Mouse (Mus musculus) hindbrain, embryonic 10.5 days (tissue): ENCODE data around the gene Aktip. TPM values are rescaled to one million over a fixed set of nuclear protein-coding genes. Genes with fewer than 3 reads are reported as not detected.

Experiments
- DNase-seq: peaks from one replicate; pipeline ENCODE4 v3.0.0-alpha.2; 2017; ENCODE audit warnings: low spot score
- H3K27ac ChIP-seq: fragments of 300-500 bp; sonication (generic); 2 replicates; pipeline ENCODE4 v1.5.1; 2016; ENCODE audit warnings: mild to moderate bottlenecking, moderate library complexity
- H3K27me3 ChIP-seq: fragments of 300-500 bp; sonication (generic); 2 replicates; pipeline ENCODE4 v1.6.1; 2016; ENCODE audit warnings: mild to moderate bottlenecking; ENCODE audit not compliant: poor library complexity, insufficient read depth, severe bottlenecking
- H3K36me3 ChIP-seq: fragments of 300-500 bp; sonication (generic); 2 replicates; pipeline ENCODE4 v1.6.1; 2016; ENCODE audit warnings: mild to moderate bottlenecking, moderate library complexity
- H3K4me1 ChIP-seq: fragments of 300-500 bp; sonication (generic); replicated peaks from 2 replicates; pipeline ENCODE4 v1.6.1; 2016; ENCODE audit warnings: mild to moderate bottlenecking
- H3K4me3 ChIP-seq: fragments of 300-500 bp; sonication (generic); 2 replicates; pipeline ENCODE4 v1.5.1; 2016; ENCODE audit warnings: mild to moderate bottlenecking, moderate library complexity
- H3K9me3 ChIP-seq: fragments of 300-500 bp; sonication (generic); 2 replicates; pipeline ENCODE4 v1.6.1; 2016; ENCODE audit warnings: mild to moderate bottlenecking, moderate library complexity
- WGBS: fragments of 180-500 bp; shearing (Covaris S2); methylation state at CpG from one replicate; pipeline ENCODE4 v1.1.7; 2016; 5-methylcytosine and 5-hydroxymethylcytosine counted together
- polyA plus RNA-seq: library from polyadenylated mRNA; unstranded; fragments of >200 nt; fragmentation: Nextera tagmentation; extraction: Ambion mirVana; gene quantifications from 2 replicates; pipeline ENCODE4 v1.2.1, GENCODE M21; 2016

The Aktip gene
- polyA plus RNA-seq: 72.3 and 82.4 TPM in 2 replicates

DNA sequence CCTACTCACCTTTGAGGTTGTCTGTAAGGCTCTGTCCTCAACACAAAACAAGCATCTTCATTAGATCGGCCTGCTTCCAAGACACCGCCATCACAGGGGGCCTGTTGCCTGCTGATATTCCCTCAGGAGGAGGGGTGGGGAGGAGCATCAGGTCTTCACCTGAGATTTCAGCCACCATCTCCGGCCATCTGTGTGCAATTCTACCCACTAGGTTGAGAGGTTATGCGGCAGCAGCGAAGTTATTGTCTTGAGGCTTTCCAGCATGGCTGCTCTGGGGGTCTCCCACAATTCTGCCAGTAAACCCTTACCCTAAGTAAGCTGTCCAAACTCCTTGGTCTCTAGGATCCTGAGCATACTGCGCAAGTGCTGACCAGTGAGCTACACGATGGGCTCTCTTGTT is at the start of gene Aktip:
TSS of gene Aktip (minus strand) at position 101 of the 400 bp plus-strand sequence.
- Histone ChIP-seq H3K9me3 (no peaks in the 10 kb centered on the region), H3K4me1 (no peaks in the 10 kb centered on the region), H3K36me3 (no peaks in the 10 kb centered on the region), H3K27me3 (peaks cover 4% of the 10 kb centered on the region; the same call in 1 of the 2 replicates), H3K27ac (no peak within 1 kb of the TSS), H3K4me3 (no peak within 1 kb of the TSS)
- DNase-seq: no peak
- WGBS: 92% methylated on average over 7 of the region's 7 CpGs

DNA sequence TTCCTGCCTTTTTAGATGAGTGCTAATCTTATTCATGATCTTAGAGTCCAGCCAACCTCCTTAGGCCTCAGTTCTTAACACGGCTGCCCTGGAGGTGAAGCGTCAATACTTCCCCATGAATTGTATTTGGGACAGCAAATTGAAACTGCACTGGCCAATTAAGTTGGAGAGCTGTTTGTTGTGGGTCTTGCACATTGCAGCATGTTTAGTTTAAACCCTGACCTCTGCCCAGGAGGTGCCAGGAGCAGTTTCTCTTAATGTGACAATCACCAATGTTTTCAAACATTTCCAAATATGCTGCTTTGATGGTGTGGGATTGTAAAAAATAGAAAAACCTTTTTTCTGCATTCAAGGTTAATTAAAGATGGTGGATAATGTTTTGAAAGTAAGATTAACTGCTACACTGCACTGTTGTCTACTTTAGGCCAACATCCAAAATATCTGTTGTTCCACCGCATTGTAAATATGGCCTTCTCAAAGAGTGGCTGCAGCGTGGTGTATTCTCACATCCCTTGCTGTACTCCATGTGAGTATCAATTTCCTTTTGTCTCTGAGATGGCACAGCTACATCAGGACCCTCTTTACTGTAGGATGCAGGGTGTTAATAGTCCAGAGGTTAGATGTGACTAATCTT is 46.2 kb upstream of the Aktip start:
- DNase-seq: no peak
- Histone ChIP-seq H3K36me3 (peaks cover 15% of the 10 kb centered on the region), H3K27ac (no peak overlapping the region), H3K4me1 (peaks cover 5% of the 10 kb centered on the region; the same call in 1 of the 2 replicates), H3K27me3 (no peaks in the 10 kb centered on the region), H3K9me3 (no peaks in the 10 kb centered on the region), H3K4me3 (no peak overlapping the region)
- 71% methylated on average over 4 of the region's 4 CpGs for WGBS

DNA sequence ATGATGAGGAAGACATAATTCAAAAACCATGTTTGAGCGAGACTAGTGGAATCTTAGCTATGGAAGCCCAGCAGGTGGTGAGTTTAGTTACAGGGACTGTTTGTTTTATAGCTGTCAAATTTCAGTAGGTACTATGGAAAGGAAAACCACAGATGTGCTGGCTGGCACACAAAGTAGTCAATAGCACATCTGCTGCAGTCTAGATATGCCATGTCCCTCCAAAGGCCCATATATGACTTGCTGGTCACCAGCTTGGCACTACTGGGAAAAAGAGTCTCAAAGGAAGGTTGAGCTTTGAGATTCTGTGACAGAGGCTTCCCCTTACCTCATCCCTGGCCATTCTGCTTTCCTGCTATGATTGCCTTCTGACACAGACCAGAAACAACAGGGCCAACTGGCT is 42.9 kb upstream of the Aktip start:
- Histone ChIP-seq H3K27ac (no peak overlapping the region), H3K9me3 (no peaks in the 10 kb centered on the region), H3K4me1 (peaks cover 5% of the 10 kb centered on the region; the same call in 1 of the 2 replicates), H3K27me3 (no peaks in the 10 kb centered on the region), H3K36me3 (no peaks in the 10 kb centered on the region; the same call in 1 of the 2 replicates), H3K4me3 (no peak overlapping the region)
- WGBS: 72% methylated on average over 1 of the region's 1 CpGs
- DNase-seq: no peak

DNA sequence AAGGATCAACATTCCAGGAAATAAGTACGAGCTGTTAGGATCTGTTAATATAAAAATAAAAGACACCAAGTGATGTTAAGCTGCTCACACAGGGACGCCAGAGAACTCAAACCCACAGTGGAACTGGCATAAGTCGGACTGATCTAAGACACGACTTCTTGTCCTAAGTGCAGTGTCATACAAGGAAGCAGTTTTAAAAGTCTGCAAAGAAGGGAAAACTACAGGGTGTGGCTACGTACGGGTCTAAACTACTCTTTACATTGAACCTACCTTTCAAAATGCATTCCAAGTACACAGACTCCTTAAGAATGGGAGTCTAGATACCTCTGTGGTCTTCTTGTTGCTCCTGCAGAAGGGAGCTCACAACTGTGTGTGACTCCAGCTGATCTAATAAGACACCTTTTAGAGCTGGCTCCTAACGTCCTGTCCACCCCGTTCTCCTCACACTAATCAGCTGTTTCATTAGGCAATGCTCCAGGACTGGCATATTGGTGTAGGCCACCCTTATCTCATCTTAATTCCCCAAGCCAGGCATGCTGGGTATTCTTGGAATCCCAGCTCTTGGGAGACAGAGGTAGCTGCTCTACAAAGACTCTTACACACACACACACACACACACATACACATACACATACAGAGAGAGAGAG is 42.2 kb upstream of the Aktip start:
- H3K27me3 ChIP-seq: no peaks in the 10 kb centered on the region
- peaks cover 7% of the 10 kb centered on the region; the same call in 1 of the 2 replicates for H3K4me1 ChIP-seq
- H3K27ac ChIP-seq: no peak overlapping the region
- DNase-seq: no peak
- H3K36me3 ChIP-seq: no peaks in the 10 kb centered on the region
- H3K9me3 ChIP-seq: no peaks in the 10 kb centered on the region
- WGBS: 88% methylated on average over 8 of the region's 8 CpGs
- H3K4me3 ChIP-seq: no peak overlapping the region

DNA sequence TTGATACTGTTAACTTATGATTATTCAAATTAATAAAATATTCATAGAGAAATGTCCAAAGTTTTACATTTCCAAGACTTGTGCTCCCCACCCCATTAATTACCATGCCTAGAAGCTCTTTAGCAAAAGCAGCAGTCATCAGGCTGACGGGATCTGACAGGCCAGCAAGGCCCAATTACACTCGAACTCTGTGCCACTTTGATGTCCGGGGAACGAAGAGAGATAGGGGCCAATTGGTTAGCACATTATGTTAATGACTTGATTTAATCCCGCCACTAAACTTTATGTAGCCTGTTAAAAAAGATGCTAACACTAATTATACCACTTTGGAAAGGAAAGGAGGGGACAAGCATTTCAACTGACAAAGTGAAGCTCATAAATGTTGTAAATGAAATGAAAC is 41.6 kb upstream of the Aktip start:
- Histone ChIP-seq H3K4me3 (no peak overlapping the region), H3K36me3 (no peaks in the 10 kb centered on the region), H3K27me3 (no peaks in the 10 kb centered on the region), H3K9me3 (no peaks in the 10 kb centered on the region), H3K27ac (no peak overlapping the region), H3K4me1 (peaks cover 7% of the 10 kb centered on the region; the same call in 1 of the 2 replicates)
- DNase-seq: no peak
- 82% methylated on average over 5 of the region's 5 CpGs for WGBS

DNA sequence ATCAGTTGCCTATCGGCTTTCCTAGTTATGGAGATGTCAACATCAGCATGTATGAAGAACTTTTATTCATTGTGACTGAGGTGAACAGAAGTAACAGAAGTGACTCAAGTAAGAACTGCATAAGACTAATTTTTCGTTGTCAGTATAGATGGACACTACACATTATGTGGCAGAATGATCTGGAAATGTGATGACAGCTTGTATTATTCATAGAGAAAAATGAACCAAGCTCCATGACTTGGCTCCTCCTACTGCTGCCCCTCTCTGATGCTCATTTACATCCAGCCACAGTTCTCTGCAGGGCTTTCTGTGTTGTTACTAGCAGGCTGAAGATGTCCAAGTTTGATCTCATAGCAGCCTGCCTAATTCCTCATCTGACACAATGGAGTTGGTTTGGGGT is 37.4 kb upstream of the Aktip start:
- H3K4me1 ChIP-seq: 0 out of 2 replicates have a peak, but pooled peaks cover 3% of the 10 kb centered on the region
- H3K9me3 ChIP-seq: no peaks in the 10 kb centered on the region
- no peaks in the 10 kb centered on the region for H3K27me3 ChIP-seq
- no peak overlapping the region for H3K27ac ChIP-seq
- DNase-seq: no peak
- H3K36me3 ChIP-seq: peaks cover 5% of the 10 kb centered on the region
- WGBS: 85% methylated on average over 2 of the region's 2 CpGs
- H3K4me3 ChIP-seq: no peak overlapping the region

DNA sequence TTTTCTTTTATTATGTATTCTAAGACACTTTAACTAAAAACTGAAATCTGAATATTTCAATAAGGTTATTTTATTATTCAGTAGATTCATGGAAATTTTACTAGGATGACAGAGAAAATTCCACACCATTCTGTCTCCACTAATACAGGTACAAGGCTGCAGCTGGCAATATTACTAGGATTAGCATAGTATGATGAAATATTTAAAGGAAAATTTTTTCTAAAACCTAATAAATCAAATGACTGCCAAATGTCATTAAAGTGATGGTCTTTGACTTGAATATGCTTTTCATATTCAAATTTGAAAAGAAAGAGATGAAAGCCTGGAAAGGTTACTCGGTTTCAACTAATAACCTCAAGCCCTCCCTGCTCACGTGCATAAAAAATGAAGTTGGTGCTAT is 34.3 kb upstream of the Aktip start:
- peaks cover 13% of the 10 kb centered on the region for H3K36me3 ChIP-seq
- H3K4me1 ChIP-seq: 0 out of 2 replicates have a peak, but pooled peaks cover 3% of the 10 kb centered on the region
- no peak for DNase-seq
- H3K9me3 ChIP-seq: no peaks in the 10 kb centered on the region
- 68% methylated on average over 2 of the region's 2 CpGs for WGBS
- no peak overlapping the region for H3K27ac ChIP-seq
- no peaks in the 10 kb centered on the region for H3K27me3 ChIP-seq
- no peak overlapping the region for H3K4me3 ChIP-seq

DNA sequence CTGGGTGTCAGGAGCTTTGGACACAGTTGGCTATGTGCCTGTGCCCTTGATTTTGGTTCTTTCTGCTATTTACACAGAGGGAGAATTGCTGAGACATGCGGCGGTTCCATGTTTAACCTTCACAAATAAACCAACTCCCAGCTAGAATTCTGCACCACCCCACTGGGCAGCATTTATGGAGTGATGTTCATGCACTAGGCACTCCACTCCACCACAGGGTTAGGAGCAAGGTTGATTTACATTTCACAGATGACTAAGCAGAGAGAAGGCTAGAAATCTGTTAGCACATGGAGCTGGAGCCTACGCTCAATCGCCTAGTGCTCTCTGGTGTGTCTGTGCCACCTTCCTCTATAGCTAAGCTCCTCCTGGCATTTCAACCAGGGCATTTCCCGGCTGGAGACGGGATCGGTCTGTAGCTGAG is 27.7 kb upstream of the Aktip start:
- no peak for DNase-seq
- Histone ChIP-seq H3K36me3 (peaks cover 15% of the 10 kb centered on the region), H3K9me3 (no peaks in the 10 kb centered on the region), H3K27me3 (no peaks in the 10 kb centered on the region), H3K27ac (no peak overlapping the region), H3K4me1 (no peaks in the 10 kb centered on the region), H3K4me3 (no peak overlapping the region)
- 91% methylated on average over 7 of the region's 7 CpGs for WGBS

DNA sequence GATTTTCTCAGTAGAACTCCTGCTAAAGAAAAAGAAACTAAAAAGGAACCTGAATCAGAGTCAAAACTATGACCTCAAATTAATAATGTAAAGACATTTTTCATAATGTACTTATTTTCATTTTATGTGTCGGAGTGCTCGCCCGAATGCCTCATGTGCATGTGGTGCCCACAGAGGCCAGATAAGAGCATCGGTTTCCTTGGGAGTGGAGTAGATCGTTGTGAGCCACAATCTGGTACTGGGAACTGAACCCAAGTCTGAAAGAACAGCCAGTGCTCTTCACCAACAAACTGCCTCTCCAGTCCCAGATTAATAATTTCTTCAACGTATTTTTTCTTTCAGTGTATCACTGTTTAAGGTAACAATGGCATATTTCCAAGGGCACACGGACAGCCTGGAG is 24.5 kb upstream of the Aktip start:
- Histone ChIP-seq H3K9me3 (no peaks in the 10 kb centered on the region), H3K27ac (no peak overlapping the region), H3K4me1 (no peaks in the 10 kb centered on the region), H3K27me3 (no peaks in the 10 kb centered on the region), H3K36me3 (peaks cover 5% of the 10 kb centered on the region; the same call in 1 of the 2 replicates), H3K4me3 (no peak overlapping the region)
- WGBS: 95% methylated on average over 7 of the region's 7 CpGs
- DNase-seq: no peak

DNA sequence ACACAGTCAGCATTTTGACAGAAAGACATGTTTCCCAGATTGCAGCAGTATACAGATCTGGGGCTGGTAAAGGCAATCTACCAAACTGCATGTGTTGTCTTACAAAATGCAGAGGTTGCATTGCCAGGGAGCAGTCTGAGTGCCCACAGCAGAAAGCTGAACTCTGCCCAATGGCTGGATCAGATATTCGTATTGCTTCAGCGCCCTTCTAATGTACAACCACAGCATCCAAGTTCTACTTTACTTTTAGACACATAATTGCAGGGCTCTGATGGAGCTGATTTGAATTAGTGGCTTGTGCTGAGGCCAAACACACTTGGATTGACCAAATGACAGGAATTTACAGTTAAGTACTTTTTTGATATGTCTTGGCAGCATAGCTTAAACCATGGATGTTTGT is 22.1 kb upstream of the Aktip start:
- WGBS: 91% methylated on average over 2 of the region's 2 CpGs
- H3K4me3 ChIP-seq: no peak overlapping the region
- peaks cover 11% of the 10 kb centered on the region for H3K36me3 ChIP-seq
- DNase-seq: no peak
- H3K27ac ChIP-seq: no peak overlapping the region
- H3K27me3 ChIP-seq: no peaks in the 10 kb centered on the region
- H3K4me1 ChIP-seq: no peaks in the 10 kb centered on the region
- H3K9me3 ChIP-seq: no peaks in the 10 kb centered on the region

DNA sequence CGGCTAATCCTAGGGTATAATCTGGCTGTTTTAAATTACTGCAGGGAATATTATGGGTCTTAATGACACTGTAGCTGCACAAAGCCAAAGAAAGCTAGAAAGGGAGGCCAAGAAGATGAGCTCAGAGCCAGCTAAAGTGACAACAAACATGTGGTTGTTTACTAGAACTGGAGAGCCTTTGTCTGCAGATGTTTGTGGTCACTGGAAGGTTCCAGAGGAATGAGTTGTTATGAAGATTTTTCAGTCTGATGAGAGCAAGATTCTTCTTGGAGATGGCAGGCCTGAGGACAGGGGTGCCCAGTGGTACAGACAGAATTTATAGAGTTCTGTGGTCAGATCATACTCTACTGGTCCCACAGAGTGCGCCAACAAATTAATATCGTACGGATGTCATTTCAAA is 18.5 kb upstream of the Aktip start:
- Histone ChIP-seq H3K9me3 (no peaks in the 10 kb centered on the region), H3K27me3 (no peaks in the 10 kb centered on the region), H3K27ac (no peak overlapping the region), H3K4me3 (no peak overlapping the region), H3K4me1 (0 out of 2 replicates have a peak, but pooled peaks cover 2% of the 10 kb centered on the region), H3K36me3 (peaks cover 6% of the 10 kb centered on the region)
- no peak for DNase-seq
- WGBS: 97% methylated on average over 4 of the region's 4 CpGs

DNA sequence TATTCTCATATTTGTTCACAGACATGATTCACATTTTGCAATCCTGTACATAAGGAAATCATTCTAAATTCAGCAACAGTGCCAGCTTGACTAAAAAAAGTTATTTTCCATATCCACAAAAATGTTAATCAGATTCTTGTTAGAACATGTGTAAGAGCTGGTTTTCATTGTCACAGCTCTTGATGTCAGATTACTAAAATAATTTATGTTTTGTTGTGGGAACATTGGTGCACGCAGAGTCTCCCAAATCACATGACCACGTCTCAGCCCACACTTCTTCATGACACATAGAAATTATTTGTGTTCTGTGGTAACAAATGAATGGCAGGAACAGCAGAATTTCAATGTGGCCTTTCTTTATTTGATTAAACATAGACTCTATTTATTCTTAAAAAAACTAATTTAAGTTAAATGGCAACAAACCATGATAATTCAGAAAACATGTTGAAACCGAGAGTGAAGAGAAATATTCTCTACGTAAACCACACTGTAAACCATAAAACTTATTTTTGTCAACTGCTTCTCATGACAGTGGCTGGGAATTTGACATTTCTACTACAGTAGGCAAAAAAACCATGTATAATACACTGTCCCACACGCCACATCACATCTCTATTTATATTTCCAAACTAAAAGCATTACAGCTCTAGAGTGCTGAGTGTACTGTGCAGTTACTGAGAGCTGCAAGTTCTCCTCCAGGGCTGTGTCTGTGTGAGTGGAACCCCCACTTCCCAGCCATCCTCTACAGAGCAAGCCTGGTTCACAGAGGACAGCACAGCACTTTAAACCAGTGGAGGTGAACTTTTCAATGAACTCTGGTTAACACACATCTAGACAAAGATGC is 17.5 kb upstream of the Aktip start:
- no peaks in the 10 kb centered on the region for H3K9me3 ChIP-seq
- WGBS: 94% methylated on average over 5 of the region's 5 CpGs
- no peak overlapping the region for H3K4me3 ChIP-seq
- H3K36me3 ChIP-seq: peaks cover 6% of the 10 kb centered on the region
- H3K4me1 ChIP-seq: 0 out of 2 replicates have a peak, but pooled peaks cover 2% of the 10 kb centered on the region
- H3K27me3 ChIP-seq: no peaks in the 10 kb centered on the region
- H3K27ac ChIP-seq: no peak overlapping the region
- no peak for DNase-seq

DNA sequence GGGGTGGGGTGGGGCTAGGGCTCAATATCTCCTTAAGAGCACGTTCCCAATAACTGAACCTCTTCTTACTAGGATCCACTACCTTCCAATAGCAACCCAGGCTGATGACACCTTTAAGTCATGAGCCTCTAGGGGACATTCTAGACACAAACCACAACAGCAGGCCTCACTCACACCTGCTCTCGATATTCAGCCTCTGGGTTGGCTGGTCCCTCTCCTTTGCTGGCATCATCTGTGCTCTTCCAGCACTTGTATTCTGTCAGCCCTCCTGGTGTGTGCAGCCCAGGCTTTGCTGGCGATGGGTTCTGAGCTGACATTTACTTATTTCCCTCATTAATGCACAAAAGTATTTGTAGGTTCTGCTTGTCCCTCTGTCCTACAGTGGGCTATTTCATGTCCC is 14.5 kb upstream of the Aktip start:
- Histone ChIP-seq H3K9me3 (no peaks in the 10 kb centered on the region), H3K27me3 (no peaks in the 10 kb centered on the region), H3K4me1 (0 out of 2 replicates have a peak, but pooled peaks cover 2% of the 10 kb centered on the region), H3K4me3 (no peak overlapping the region), H3K36me3 (peaks cover 6% of the 10 kb centered on the region; the same call in 1 of the 2 replicates), H3K27ac (no peak overlapping the region)
- DNase-seq: no peak
- WGBS: 76% methylated on average over 3 of the region's 3 CpGs
